Mouse (Mus musculus) kidney, adult 9 months (tissue): ENCODE results near the gene Gm10300.

ENCODE experiments used
- DNase-seq: peaks from one replicate; pipeline ENCODE4 v3.0.0; 2022

Gene Gm10300

DNA sequence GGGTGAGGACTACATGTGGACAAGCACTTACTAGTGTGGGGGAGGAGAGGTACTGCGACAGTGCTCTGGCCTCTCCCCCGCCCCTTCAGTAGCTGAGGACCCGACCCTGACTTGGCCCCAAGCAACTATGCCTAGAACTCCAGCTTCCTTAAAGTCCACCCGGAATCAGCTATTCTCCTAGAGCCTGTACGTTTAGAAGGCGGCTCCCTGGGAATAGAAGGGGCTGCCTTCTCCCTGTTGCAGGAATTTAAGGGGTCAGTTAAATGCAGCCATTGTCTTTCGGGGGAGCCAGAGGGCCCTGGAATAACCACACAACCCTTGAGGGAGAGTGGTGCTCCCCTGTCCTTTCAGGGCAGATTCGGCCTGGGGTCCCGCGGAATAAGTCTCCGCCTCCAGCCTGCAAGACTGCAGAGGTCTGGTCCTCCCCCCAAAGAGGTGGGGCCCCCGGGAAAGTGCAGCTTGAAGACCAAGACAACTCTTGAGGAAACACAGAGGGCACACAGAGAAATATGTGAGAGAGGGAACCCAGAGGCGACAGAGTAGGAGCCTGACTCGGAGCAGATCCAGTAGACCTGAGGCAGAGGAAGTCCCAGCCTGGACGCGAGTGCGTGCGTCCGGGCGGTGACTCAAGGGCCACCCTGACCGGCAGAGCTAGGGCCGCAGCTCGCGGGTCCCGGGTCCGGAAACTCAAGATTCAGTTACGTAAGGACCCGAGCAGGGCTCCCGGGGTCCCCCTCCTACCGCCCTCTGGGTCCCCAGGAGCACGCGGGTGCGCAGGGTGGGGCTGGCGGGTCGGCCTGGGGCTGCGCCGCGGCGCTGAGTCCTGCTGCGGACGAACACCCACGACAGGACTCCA is at the start of gene Gm10300:
Gene Gm10300 (plus strand): TSS at position 621 of the 856 bp plus-strand sequence.
- peak; percentile 70 for DNase-seq

DNA sequence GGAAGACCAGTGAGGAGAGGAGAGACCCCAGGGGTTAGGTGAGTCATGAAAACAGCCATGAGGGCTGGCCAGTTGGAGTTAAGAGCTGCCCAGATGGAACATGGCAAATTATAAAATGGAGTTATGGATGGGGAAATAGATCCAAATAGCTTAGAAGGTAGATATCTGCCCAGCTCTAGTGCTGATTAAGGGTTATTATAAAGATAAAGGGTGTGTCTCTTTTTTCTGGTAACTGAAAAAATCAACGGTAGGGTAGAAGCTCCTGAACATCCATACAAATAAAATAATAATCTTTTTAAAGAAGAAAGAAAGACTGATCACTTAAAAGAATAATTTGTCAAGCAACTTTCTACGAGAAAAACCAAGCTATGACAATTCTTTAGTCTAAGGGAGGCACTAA is 49.2 kb upstream of the Gm10300 start:
- DNase-seq, result no peak

DNA sequence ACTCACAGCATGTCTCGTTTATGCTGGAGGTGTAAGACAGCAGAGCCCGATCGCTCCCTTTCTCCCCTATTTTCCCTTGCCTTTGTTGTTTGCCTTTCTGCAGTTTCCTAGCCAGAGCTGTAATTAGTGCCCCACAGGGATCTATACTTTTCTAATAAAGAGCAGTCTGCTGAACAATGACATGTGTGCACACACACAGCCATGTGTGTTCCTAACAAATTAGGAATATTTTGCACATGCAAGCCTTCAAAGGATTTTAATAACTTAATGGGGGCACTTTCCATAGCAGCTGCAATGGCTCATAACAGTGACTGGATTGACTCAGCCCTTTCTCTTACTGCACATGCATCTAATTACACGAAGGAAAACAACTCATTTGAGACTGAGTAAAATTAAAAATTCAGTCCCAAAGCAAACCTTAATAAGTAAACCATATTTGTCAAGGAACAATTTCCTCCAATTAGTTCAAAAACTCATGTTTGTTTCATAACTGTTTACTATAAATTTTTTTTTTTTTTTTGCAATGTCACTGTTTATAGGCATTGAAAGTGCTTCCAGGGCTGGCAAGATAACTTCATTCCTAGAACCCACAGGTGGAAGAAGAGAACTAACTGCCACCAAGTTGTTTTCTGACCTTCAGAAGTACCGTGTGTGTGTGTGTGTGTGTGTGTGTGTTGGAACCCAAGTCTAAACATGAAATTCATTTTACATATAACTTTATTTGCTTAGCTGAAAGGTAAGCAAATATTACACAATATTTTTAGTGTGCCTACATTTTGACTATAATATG is 48.6 kb upstream of the Gm10300 start:
- DNase-seq, result no peak

DNA sequence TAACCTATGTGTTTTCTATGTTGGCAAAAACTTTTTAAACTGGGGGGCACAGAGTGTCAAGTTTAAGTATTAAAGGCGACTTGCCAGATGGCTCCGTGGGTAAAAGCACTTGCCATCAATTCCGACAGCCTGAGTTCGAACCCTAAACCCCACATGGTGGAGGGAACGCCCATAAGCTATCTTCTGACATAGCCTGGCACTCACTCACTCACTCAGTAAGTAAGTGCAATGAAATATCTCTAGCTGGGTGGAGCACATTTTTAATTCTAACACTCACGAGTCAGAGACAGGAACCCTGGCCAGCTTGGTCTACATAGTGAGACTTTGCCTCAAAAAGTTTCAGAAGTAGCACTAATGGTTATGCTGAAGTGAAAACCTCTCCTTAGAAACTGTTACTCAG is 47.3 kb upstream of the Gm10300 start:
- DNase-seq, result no peak

DNA sequence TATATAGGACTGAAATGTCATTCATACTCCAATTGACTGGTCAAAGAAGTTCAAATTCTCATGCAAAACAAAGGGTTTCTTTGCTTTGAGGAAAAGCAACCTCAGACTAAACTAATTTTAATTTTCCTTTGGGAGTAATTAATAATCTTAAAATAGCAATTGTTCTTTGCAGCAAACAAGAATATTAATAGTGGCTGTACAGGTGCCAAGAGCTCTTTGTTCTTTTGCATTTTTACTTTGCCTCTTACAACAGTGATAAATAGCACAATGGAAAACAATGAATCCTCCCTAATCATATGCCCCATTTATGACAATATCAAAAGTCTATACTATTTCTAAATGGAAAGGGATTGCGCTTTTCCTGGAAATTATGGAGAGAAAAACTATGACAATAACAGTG is 46.7 kb upstream of the Gm10300 start:
- DNase-seq, result no peak

DNA sequence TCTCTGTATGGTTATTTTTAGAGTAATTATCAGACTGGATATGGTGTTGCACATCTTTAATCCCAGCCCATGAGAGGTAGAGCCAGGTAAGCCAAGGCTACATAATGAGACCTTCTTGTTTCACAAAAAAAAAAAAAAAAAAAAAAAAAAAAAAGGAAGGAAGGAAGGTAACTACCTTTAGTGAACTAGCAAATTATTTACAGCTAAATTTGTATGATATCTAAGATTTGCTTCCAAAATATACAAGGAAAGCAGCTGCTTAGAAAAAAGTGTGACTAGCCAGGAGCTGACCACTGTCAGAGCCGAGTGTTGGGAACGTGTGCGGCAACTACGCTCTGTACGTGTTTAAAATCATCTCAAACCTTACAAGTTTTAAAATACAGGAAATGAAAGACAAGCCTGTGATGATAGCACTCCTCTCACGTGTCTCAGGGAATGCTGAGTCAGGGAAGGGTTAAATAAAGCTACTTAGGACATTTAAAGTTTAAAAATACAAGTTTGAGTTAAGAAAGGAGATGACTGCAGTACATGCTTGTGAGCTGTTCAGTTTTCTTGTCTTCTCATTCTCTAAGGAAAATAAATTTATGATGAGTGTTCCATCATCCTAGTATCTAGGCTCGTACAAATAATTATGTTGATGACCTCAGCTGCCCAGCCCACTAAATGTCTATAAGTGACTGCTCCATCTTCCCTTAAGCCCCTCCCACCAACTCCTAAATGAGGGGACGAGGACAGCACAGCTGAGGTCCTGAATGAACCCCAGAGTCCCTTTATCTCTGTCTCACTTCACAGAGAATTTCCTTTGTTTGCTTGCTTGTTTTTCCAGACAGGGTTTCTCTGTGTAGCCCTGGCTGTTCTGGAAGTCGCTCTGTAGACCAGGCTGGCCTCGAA is 44.4 kb upstream of the Gm10300 start:
- DNase-seq, result no peak

DNA sequence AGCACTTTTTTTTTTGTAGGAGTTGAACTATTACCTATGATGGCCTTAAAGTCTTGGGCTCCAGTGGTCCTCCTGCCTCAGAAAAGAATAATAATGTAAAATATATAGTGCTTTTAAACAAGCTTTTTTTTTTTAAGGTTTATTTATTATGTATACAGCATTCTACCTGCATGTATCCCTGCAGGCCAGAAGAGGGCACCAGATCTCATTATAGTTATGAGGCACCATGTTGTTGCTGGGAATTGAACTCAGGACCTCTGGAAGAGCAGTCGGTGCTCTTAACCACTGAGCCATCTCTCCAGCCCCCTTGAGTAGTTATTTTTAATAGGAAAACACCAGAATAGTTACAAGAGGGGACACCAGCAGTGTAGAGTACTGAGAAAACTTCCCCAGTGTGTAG is 41.3 kb upstream of the Gm10300 start:
- no peak for DNase-seq

DNA sequence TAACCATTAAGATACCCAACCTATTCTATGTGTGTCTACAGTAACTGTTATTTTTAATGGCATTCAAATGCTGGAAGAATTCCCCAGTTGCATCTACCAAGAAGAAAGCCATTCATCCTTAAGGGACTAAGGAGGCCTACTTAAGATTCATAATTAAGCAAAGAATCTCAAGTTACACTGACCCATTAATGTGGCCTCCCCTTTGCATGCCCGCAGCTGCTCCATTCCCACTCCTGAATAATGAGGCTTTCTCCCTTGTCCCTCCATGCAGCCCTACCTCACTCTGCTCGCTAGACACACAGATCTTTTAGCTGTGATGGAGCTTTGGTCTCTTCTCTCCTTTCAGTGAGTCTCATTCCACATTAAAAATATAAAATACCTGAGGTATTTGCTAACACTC is 40.3 kb upstream of the Gm10300 start:
- no peak for DNase-seq

DNA sequence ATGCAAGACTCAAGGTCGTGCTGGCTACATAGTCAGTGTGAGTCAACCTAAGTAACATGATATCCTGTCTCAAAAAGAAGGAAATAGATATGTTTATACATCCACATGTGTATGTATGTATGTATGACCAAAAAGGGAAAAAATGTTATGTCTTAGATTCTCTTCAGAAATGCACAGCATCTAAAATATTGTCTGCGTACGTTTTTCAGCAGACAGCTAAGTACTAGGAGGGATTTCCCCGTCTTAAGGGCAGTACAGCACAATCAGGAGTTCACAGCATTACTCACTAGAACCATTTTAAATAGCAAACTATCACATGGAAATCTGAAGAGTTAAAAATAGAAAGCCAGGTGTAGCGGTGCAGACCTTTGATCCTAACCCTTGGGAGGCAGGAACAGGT is 37.4 kb upstream of the Gm10300 start:
- no peak for DNase-seq

DNA sequence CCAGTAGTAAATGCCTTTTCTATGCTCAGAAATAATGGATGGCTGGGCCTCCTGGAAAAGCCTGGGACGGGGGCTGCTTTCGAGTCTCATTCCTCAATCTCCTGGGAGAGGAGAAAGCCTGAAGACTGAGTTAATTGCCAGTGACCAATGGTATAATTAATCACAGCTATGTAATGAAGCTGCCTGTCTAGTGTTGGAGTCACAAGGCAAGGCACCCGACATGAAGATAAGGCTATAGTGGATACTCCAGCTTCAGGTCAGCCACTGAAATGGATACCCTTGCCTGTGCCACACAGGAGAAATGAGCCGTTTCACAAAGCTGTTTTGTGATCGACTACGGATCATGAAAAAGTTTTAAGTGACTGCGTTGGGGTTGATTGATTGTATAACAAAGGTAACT is 36.5 kb upstream of the Gm10300 start:
- DNase-seq, result no peak

DNA sequence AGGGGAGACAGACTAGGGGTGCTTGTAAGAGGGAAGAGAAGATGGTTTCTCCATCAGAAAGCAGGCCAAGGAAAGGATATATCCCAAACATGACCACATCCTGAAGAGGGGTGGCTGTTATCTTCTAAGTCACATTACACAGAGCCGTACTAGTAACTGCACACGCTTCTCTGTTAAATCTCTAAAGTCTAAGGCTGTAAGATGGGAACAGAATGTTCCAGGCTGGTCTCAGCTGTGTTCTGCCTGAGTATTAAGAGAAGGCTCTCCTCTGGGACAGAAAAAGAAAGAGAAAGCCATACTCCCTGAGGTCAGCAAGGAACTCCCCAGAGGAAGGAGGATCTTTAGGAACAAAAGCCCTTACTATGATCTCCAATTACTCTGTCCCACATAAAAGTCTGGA is 35.7 kb upstream of the Gm10300 start:
- DNase-seq, result peak; percentile 30

DNA sequence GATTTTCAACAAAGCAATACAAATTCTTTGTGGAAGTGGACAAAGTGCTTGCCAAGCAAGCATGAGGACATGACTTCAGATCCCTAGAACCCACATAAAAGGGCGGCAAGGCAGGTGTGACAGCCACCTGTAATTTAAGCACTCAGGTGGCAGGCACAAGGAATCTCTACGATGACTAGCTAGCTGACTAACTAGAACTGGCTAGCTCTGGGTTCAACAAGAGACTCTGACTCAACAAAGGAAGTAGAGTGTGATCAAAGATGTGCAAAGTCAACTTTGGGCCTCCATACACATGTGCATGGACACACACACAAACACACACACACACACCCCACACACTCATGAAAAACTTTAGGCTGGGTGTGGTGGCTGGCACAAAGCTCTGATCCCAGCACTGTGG is 35.0 kb upstream of the Gm10300 start:
- no peak for DNase-seq

DNA sequence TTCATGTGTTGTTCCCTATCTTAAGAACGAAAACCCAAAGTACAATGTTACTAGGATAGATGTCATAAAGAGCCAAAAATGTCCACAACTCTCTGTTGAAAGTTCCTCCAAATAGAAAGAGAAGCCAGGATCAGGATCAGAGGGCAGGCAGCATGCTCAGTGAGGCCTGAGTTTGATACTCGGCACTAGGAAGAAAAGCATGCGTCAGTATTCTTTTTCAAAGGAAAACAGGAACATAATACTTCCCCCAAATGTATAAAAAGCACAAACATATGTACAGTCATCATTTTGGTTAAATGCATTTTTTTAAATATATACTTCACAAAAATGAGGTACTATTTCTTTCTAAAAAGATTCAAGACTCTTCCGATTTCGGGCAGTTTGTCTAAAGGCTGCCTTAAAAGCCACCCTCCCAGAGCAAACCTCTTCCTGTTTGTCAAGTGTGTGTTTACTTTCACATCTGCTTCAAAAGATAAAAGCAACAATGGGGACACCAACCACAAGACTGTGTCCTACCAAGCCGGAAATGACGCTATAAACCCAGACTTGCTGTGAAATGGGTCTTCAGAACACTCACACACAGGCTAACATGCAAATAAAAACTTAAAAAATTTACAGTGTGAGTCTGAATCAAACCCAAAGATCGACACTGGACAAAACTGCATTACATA is 34.4 kb upstream of the Gm10300 start:
- peak; percentile 55 for DNase-seq

DNA sequence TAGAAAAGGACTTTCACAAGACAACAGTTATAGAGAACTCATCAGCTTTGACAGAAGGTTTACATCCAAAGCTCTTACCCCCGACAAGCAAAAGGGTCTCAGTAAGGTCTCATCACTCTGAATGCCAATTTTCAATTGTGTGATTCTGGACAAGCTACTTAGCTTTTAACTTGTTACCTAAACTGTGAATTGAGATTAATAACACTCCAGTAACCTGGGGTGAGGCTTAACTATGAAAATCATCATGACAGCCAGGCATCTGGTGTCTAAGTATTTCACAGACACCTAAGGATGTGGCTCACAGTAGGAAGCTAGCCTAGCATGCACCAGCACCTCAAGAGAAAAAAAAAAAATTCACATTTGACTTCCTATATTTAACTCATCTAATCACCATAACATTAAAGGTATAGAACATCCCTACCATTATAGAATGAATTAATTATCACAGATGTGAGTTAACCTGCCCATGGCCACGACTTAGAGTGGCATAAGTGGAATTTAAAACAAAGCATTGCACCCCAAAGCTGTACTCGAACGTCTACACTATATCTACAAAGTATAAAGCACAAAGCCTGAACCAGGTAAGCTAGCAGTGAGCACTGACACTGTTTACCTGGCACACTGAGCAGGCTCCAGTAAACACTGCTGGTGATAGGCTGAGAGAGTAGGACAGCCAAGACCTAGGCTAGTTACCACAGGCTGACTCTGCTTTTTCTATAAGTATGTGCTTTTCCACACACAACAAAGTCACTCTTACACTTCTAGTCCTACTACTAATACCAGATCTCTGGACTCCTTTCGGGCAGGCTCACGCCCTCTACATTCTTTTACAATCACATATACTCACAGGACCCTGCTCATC is 32.8 kb upstream of the Gm10300 start:
- no peak for DNase-seq

DNA sequence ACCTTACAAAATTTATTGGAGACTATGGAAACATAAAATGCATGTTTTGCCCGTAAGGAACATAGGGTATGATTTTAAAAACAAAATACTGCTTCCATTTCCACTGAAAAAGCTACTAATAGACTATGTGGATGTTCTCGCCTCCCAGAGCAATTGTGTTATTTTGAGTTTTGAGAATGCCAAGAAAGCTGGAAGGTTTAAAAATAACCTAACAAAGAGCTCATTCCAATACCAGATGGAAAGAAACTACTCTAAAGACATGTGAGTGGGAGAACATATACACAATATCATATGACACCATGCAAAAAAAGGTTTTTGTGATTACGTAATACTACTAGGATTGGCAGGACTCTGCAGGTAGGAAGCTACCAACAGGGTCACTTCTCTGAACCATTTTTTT is 30.8 kb upstream of the Gm10300 start:
- DNase-seq, result no peak

DNA sequence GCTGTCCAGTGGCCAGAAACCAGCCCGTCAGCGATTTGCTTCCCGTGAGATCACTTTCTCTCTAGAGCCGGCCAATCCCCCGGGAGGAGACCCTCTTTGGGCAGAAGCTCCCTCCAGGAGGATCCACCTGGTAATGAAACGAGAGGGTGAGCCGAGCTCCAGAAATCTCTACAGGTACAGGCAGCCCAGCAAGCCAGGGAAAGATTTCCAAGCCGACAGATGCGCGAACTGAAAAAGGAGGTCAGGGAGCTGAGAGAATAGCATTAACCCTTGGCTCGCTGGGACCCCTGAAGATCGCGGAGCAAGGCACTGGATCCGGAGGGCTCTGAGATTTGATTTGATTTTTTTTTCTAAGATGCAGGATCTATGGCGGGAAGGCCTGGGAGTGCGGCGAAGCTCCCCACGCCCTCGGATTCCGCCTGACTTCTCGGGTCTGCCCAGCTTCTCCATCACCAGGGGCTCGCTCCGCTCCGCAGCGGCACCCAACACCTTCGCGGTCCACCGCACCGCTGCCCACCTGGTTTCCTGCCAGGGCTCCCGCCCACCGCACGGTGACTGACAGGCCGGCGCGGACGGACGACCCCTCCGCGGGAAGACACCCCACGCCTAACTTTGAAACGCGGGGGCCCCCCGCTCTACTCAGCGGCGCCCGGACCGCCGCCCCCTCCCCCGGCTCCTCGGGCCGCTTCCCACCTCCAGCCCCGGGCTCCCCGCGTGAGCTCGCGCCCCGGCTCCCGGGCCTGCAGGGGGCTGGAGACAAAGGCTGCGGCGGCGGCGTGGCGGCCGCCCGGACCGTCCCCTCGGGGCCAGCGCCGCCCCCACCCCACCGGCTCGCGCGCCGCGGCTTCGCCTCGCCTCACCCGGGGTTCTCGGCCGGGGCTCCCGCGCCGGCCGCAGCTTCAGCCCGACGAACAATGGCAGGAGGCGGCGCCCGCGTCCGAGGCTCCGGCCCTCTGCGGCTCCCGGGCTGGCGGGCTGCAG is 26.2 kb upstream of the Gm10300 start:
- DNase-seq, result peak; percentile 31

DNA sequence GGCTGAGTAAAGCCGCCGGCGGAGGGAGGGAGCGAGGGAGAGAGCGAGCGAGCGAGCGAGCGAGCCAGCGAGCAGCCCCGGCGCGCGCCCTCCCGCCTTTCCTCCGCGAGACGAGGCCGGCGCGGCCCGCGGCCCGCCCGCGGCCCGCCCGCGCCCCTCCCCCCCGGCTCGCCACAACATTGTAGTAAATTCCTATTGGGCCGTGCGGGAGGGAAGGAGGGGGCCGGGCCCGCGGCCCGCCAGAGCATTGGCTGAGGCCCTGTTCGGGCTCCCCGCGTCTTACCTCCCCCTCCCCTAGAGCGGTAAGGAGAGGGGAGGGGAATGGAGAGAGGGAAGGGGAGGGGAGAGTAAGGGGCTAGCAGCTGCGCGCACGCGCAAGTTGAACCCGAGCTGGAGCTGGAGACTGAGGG is 25.5 kb upstream of the Gm10300 start:
- peak; percentile 89 for DNase-seq

DNA sequence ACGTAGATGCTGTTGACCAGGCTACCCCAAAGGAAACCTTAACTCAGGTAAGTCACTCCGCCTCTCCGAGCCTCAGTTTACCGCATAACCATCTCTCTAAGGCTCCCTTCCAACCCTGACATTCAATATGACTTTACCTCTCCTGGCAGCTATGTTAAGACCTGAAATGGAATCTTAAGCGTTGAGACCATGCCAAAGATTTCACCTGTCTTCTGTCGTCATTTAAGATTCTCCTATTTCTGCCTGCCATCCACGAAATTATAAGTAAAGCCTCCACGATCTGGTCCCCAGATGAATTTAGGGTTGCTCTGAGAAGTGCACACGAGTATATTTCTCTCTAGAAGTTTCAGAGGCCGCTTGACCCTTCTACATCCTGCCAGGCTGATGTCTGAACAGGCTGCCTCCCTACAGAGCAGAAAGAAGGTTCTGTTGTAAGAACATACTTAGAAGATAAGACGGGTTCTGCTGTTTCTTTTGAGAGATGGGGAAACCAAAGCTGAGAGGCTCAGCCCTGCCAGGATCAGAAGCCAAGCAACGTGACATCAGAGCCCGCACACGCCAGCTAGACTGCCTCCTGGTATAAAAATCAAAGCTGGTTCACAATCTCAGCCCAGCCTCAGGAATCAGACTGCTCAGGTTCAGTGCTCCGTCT is 24.8 kb upstream of the Gm10300 start:
- no peak for DNase-seq

DNA sequence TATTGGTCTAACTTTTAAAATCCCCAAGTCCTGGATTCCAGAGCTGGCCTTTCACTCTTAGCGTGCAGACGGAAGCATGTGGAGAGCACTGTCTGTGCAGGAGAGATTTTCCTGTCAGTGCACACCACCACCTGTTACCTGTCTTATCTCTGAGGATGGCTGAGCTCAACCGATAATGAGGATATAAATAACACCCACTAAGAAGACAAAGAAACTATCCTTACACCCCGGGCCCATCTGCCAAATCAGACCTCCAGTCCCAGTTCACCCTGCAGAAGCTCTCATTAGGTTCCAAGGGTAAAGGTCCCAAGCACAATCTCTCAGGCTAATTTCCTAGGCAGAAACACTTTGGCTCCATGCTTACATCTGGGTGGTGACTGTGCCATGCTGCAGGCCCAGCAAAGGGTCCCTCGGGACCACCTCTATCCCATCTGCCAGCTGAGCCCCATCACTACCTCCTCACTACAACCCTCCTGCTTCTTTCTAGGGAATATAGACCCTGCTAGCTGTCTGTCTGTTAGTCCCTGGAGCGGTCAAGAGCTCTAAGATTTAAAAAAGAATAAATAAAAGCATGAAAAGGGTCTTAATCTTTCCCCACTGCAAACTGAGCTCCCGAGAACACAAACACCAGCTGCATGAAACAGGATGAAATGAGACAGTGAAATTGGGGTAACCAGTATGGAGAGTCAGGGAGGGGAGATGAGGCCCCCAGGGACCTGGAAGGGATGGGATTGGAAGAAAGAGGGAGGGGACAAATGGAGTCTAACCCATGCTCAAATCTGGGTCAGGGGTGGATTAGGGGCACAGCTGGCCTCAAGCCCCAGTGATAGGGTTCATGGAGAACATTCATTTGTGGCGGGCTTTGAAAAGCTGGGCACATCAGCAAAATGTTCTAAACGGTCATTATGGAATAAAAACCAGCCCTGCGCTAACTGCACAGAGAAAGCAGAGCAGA is 22.9 kb upstream of the Gm10300 start:
- DNase-seq, result no peak
